Mouse (Mus musculus) gastrocnemius, adult 2 months (tissue): Measurements from ENCODE around the gene Fbxl14. TPM values are rescaled to one million over a fixed set of nuclear protein-coding genes. Genes with fewer than 3 reads are reported as not detected.

Source experiments
- DNase-seq: peaks from one replicate; pipeline ENCODE4 v3.0.0; 2022
- H3K27ac ChIP-seq: fragments of 200-600 bp; 2 replicates; pipeline ENCODE4 v1.8.1; 2022; ENCODE audit warnings: mild to moderate bottlenecking
- H3K4me3 ChIP-seq: fragments of 200-600 bp; 2 replicates; pipeline ENCODE4 v1.8.1; 2022; ENCODE audit warnings: mild to moderate bottlenecking, moderate library complexity
- CTCF ChIP-seq: fragments of 200-600 bp; IDR thresholded peaks from 2 replicates; pipeline ENCODE4 v1.8.1; 2022; ENCODE audit warnings: antibody characterized with exemption, mild to moderate bottlenecking, moderate library complexity
- intact Hi-C: fragments of 180-260 bp; cut with DNase I; formaldehyde crosslinking; loops from one replicate; pipeline ENCODE4 v1.15.1; 2025
- total RNA-seq, 2 experiments: library from RNA; stranded (reverse); gene quantifications; 2 replicates each; pipeline ENCODE4 v1.2.3; 2021

Gene Fbxl14
- total RNA-seq, 2 experiments from 2014 or later: 10.3 to 10.4 TPM

GRCm38 (mm10) chr6:119450965-119451943 is 28.2 kb upstream of the Fbxl14 start:
- no peak for TF ChIP-seq CTCF
- intact Hi-C loops: no loop called here
- Histone ChIP-seq H3K4me3 (peak overlapping the region; percentile 70), H3K27ac (no peak overlapping the region)
- DNase-seq: no peak

- intact Hi-C loops: no loop called here
- no peak for TF ChIP-seq CTCF
- DNase-seq: peak; percentile 55
- peak overlapping the region; percentile 49 for H3K27ac ChIP-seq
- H3K4me3 ChIP-seq: peak overlapping the region; percentile 70
Measured at GRCm38 (mm10) chr6:119451981-119452499, 27.4 kb upstream of the Fbxl14 start.

GRCm38 (mm10) chr6:119458166-119458565 is 21.3 kb upstream of the Fbxl14 start:
- no peak for TF ChIP-seq CTCF
- no peak for DNase-seq
- no peak overlapping the region for H3K4me3 ChIP-seq
- intact Hi-C loops: no loop called here
- H3K27ac ChIP-seq: no peak overlapping the region

GRCm38 (mm10) chr6:119459041-119459440 is 20.4 kb upstream of the Fbxl14 start:
- no peak for TF ChIP-seq CTCF
- intact Hi-C loops: no loop called here
- Histone ChIP-seq H3K4me3 (no peak overlapping the region), H3K27ac (no peak overlapping the region)
- no peak for DNase-seq

- no peak overlapping the region for H3K27ac ChIP-seq
- no peak for TF ChIP-seq CTCF
- DNase-seq: no peak
- intact Hi-C loops: no loop called here
- H3K4me3 ChIP-seq: no peak overlapping the region
Measured at GRCm38 (mm10) chr6:119460391-119460790, 19.1 kb upstream of the Fbxl14 start.

GRCm38 (mm10) chr6:119466161-119466560 is 13.3 kb upstream of the Fbxl14 start:
- H3K4me3 ChIP-seq: no peak overlapping the region
- DNase-seq: no peak
- H3K27ac ChIP-seq: no peak overlapping the region
- TF ChIP-seq CTCF: no peak
- intact Hi-C loops: no loop called here

- peak; percentile 45 for DNase-seq
- Histone ChIP-seq H3K4me3 (no peak overlapping the region; the same call in 1 of the 2 replicates), H3K27ac (peak overlapping the region; percentile 74)
- no peak for TF ChIP-seq CTCF
- intact Hi-C loops: no loop called here
Measured at GRCm38 (mm10) chr6:119466921-119467784, 12.3 kb upstream of the Fbxl14 start.

GRCm38 (mm10) chr6:119467785-119468059 is 11.7 kb upstream of the Fbxl14 start:
- DNase-seq: no peak
- intact Hi-C loops: no loop called here
- Histone ChIP-seq H3K27ac (peak overlapping the region; percentile 74), H3K4me3 (no peak overlapping the region)
- TF ChIP-seq CTCF: peak; percentile 48

GRCm38 (mm10) chr6:119470777-119471176 is 8.7 kb upstream of the Fbxl14 start:
- Histone ChIP-seq H3K27ac (no peak overlapping the region), H3K4me3 (no peak overlapping the region)
- no peak for DNase-seq
- no peak for TF ChIP-seq CTCF
- intact Hi-C loops: no loop called here

GRCm38 (mm10) chr6:119472135-119472534 is 7.3 kb upstream of the Fbxl14 start:
- no peak overlapping the region for H3K27ac ChIP-seq
- peak overlapping the region; percentile 46 for H3K4me3 ChIP-seq
- TF ChIP-seq CTCF: peak; percentile 94
- peak; percentile 66 for DNase-seq
- intact Hi-C loops: no loop called here

GRCm38 (mm10) chr6:119472705-119473104 is 6.8 kb upstream of the Fbxl14 start:
- DNase-seq: no peak
- Histone ChIP-seq H3K27ac (no peak overlapping the region), H3K4me3 (peak overlapping the region; percentile 46)
- no peak for TF ChIP-seq CTCF
- intact Hi-C loops: no loop called here

- DNase-seq: no peak
- no peak for TF ChIP-seq CTCF
- H3K27ac ChIP-seq: no peak overlapping the region
- H3K4me3 ChIP-seq: no peak overlapping the region
- intact Hi-C loops: no loop called here
Measured at GRCm38 (mm10) chr6:119473446-119473845, 6.0 kb upstream of the Fbxl14 start.

- intact Hi-C loops: no loop called here
- Histone ChIP-seq H3K4me3 (no peak overlapping the region), H3K27ac (no peak overlapping the region)
- no peak for DNase-seq
- TF ChIP-seq CTCF: no peak
Measured at GRCm38 (mm10) chr6:119473992-119474391, 5.5 kb upstream of the Fbxl14 start.
